Mouse (Mus musculus) kidney, embryonic 14.5 days (tissue): ENCODE results near the gene 1700007K13Rik. TPM values are rescaled to one million over a fixed set of nuclear protein-coding genes. Genes with fewer than 3 reads are reported as not detected.

Source experiments
- ATAC-seq: fragments of 200-750 bp; cut with Nextera tagmentation; 2 replicates; pipeline ENCODE4 v1.8.0; 2017; ENCODE audit warnings: moderate number of reproducible peaks, mild to moderate bottlenecking, moderate TSS enrichment, moderate library complexity; ENCODE audit not compliant: low FRiP score, low TSS enrichment
- H3K27ac ChIP-seq: fragments of 300-500 bp; sonication (generic); 2 replicates; pipeline ENCODE4 v1.5.1; 2014; ENCODE audit warnings: low read depth, mild to moderate bottlenecking, low read length, moderate library complexity, mixed read lengths
- H3K27me3 ChIP-seq: fragments of 300-500 bp; sonication (generic); 2 replicates; pipeline ENCODE4 v1.6.1; 2014; ENCODE audit warnings: mild to moderate bottlenecking, low read length; ENCODE audit not compliant: control insufficient read depth, insufficient read depth
- H3K36me3 ChIP-seq: fragments of 300-500 bp; sonication (generic); 2 replicates; pipeline ENCODE4 v1.6.1; 2014; ENCODE audit warnings: low read length, mixed read lengths; ENCODE audit not compliant: control insufficient read depth, insufficient read depth
- H3K4me1 ChIP-seq: fragments of 300-500 bp; sonication (generic); 2 replicates; pipeline ENCODE4 v1.6.1; 2014; ENCODE audit warnings: low read length, mixed read lengths; ENCODE audit not compliant: control insufficient read depth, insufficient read depth
- H3K4me2 ChIP-seq: fragments of 300-500 bp; sonication (generic); replicated peaks from 2 replicates; pipeline ENCODE4 v1.6.1; 2014; ENCODE audit warnings: low read depth, mild to moderate bottlenecking, low read length
- H3K4me3 ChIP-seq: fragments of 300-500 bp; sonication (generic); 2 replicates; pipeline ENCODE4 v1.5.1; 2014; ENCODE audit warnings: mild to moderate bottlenecking, low read length
- H3K9ac ChIP-seq: fragments of 300-500 bp; sonication (generic); 2 replicates; pipeline ENCODE4 v1.6.1; 2014; ENCODE audit warnings: low read depth, mild to moderate bottlenecking, low read length, moderate library complexity
- H3K9me3 ChIP-seq: fragments of 300-500 bp; sonication (generic); 2 replicates; pipeline ENCODE4 v1.6.1; 2016; ENCODE audit warnings: low read length; ENCODE audit not compliant: control insufficient read depth
- WGBS: fragments of 180-500 bp; shearing (Covaris S2); extraction: QIAGEN DNeasy Blood & Tissue Kit; methylation state at CpG from one replicate; pipeline ENCODE4 v1.1.7; 2014; 5-methylcytosine and 5-hydroxymethylcytosine counted together
- polyA plus RNA-seq: library from polyadenylated mRNA; unstranded; fragments of >200 nt; fragmentation: Nextera tagmentation; extraction: Ambion mirVana; gene quantifications from 2 replicates; pipeline ENCODE4 v1.2.1, GENCODE M21; 2014

Gene 1700007K13Rik
- polyA plus RNA-seq, 1 experiment from 2014 or later: 0.37 TPM

- no peak overlapping the region for H3K27ac ChIP-seq
- H3K9ac ChIP-seq: no peak overlapping the region
- 45% methylated on average over 3 of the region's 3 CpGs for WGBS
- H3K4me2 ChIP-seq: no peak overlapping the region
- H3K9me3 ChIP-seq: no peaks in the 10 kb centered on the region
- H3K4me1 ChIP-seq: peaks cover 4% of the 10 kb centered on the region
- no peak overlapping the region for H3K4me3 ChIP-seq
- 0 out of 2 replicates have a peak, but pooled peaks cover under 1% of the 10 kb centered on the region for H3K36me3 ChIP-seq
- H3K27me3 ChIP-seq: no peaks in the 10 kb centered on the region
- no peak for ATAC-seq
Observed at GRCm38 (mm10) chr2:28463919-28464318, 2.2 kb downstream of the 1700007K13Rik start.

GRCm38 (mm10) chr2:28456616-28457015, 9.5 kb downstream of the 1700007K13Rik start:
- H3K36me3 ChIP-seq: peaks cover 6% of the 10 kb centered on the region; the same call in 1 of the 2 replicates
- ATAC-seq: no peak
- 86% methylated on average over 1 of the region's 1 CpGs for WGBS

GRCm38 (mm10) chr2:28453539-28453938, 12.6 kb downstream of the 1700007K13Rik start:
- H3K27me3 ChIP-seq: no peaks in the 10 kb centered on the region
- peaks cover 11% of the 10 kb centered on the region; the same call in 1 of the 2 replicates for H3K36me3 ChIP-seq
- H3K4me2 ChIP-seq: no peak overlapping the region
- no peak overlapping the region for H3K4me3 ChIP-seq
- no peak for ATAC-seq
- no peaks in the 10 kb centered on the region for H3K9me3 ChIP-seq
- H3K9ac ChIP-seq: no peak overlapping the region
- H3K4me1 ChIP-seq: no peaks in the 10 kb centered on the region
- 90% methylated on average over 6 of the region's 6 CpGs for WGBS
- no peak overlapping the region for H3K27ac ChIP-seq

More at GRCm38 (mm10) chr2:28456616-28457015, 9.5 kb downstream of the 1700007K13Rik start:
- no peaks in the 10 kb centered on the region for H3K9me3 ChIP-seq
- H3K27ac ChIP-seq: no peak overlapping the region
- H3K9ac ChIP-seq: no peak overlapping the region
- no peak overlapping the region for H3K4me2 ChIP-seq
- H3K27me3 ChIP-seq: no peaks in the 10 kb centered on the region
- H3K4me3 ChIP-seq: no peak overlapping the region
- no peaks in the 10 kb centered on the region for H3K4me1 ChIP-seq

- Histone ChIP-seq H3K27me3 (no peaks in the 10 kb centered on the region), H3K4me2 (no peak overlapping the region), H3K4me1 (0 out of 2 replicates have a peak, but pooled peaks cover 2% of the 10 kb centered on the region), H3K4me3 (no peak overlapping the region), H3K27ac (no peak overlapping the region), H3K9me3 (no peaks in the 10 kb centered on the region), H3K36me3 (peaks cover 11% of the 10 kb centered on the region; the same call in 1 of the 2 replicates), H3K9ac (no peak overlapping the region)
- WGBS: 91% methylated on average over 11 of the region's 11 CpGs
- ATAC-seq: no peak
Observed at GRCm38 (mm10) chr2:28451663-28452062, 14.5 kb downstream of the 1700007K13Rik start.

- ATAC-seq: peak; percentile 42; the same call in 1 of the 2 replicates
- peak overlapping the region; percentile 53; the same call in 1 of the 2 replicates for H3K27ac ChIP-seq
- WGBS: 7% methylated on average over 11 of the region's 11 CpGs
Observed at GRCm38 (mm10) chr2:28447315-28447670, 18.8 kb downstream of the 1700007K13Rik start.

DNA sequence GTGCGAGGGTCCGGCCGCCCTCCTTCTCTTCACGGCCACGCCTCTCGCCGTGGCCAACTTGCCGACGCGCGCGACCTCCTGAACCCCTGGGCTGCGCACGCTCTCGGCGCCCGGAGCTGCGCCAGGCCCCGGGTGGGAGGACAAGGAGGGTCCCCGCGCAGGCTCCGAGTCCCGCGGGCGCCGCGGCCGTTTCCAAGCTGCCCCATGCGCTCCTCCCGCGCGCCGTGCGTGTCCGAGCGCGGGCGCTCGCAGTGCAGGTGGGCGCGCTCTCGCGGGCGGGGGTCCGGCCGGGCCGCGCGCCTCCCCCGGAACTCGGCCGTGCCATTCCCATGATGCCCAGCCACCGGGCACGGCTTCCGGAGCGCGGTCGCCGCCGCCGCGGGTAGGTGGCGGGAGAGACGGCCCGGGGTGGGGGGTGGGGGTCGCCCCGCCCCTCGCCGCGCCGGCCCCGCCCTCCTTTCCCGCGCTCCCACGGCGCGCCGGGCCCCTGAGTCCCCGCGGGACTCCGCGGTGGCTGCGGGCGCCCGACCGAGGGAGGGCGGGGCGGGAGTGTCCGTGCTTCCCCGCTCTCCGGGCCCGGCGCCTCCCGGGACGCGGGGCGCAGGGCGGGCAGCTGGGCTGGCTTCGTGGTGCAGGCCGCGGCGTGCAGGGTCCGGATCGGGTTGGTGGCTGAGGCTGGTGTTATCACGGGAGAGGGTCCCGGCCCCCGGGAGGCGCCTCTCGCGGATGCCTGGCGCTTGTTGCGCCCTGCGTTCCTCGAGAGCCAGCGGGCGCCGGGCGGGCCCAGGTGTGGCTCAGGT, 19.4 kb downstream of the 1700007K13Rik start, which contains the start of gene Ppp1r26:
Gene Ppp1r26, plus strand, starts transcription at position 286 of the 800 bp plus-strand sequence.
- peak within 1 kb of the TSS; percentile 59; the same call in 1 of the 2 replicates for H3K27ac ChIP-seq
- H3K4me3 ChIP-seq: peak within 1 kb of the TSS; percentile 73
- no peaks in the 10 kb centered on the region for H3K27me3 ChIP-seq
- peak within 1 kb of the TSS; percentile 85 for H3K9ac ChIP-seq
- 0 out of 2 replicates have a peak, but pooled peaks cover 2% of the 10 kb centered on the region for H3K4me1 ChIP-seq
- peak; percentile 76 for ATAC-seq
- 1% methylated on average over 81 of the region's 118 CpGs for WGBS
- peaks cover 6% of the 10 kb centered on the region; the same call in 1 of the 2 replicates for H3K36me3 ChIP-seq
- no peaks in the 10 kb centered on the region for H3K9me3 ChIP-seq
- H3K4me2 ChIP-seq: peak within 1 kb of the TSS; percentile 97

More at GRCm38 (mm10) chr2:28447315-28447670, 18.8 kb downstream of the 1700007K13Rik start:
- H3K36me3 ChIP-seq: peaks cover 6% of the 10 kb centered on the region; the same call in 1 of the 2 replicates
- H3K4me3 ChIP-seq: peak overlapping the region; percentile 73
- H3K4me1 ChIP-seq: 0 out of 2 replicates have a peak, but pooled peaks cover 2% of the 10 kb centered on the region
- no peaks in the 10 kb centered on the region for H3K9me3 ChIP-seq
- peak overlapping the region; percentile 85 for H3K9ac ChIP-seq
- H3K4me2 ChIP-seq: peak overlapping the region; percentile 97
- no peaks in the 10 kb centered on the region for H3K27me3 ChIP-seq

GRCm38 (mm10) chr2:28446181-28446514, 20.0 kb downstream of the 1700007K13Rik start:
- Histone ChIP-seq H3K4me2 (peak overlapping the region; percentile 97), H3K4me1 (0 out of 2 replicates have a peak, but pooled peaks cover 2% of the 10 kb centered on the region), H3K9me3 (no peaks in the 10 kb centered on the region), H3K27ac (peak overlapping the region; percentile 59; the same call in 1 of the 2 replicates), H3K27me3 (no peaks in the 10 kb centered on the region), H3K9ac (peak overlapping the region; percentile 85), H3K4me3 (peak overlapping the region; percentile 73), H3K36me3 (peaks cover under 1% of the 10 kb centered on the region; the same call in 1 of the 2 replicates)
- WGBS: 8% methylated on average over 5 of the region's 5 CpGs
- ATAC-seq: peak; percentile 17; the same call in 1 of the 2 replicates

DNA sequence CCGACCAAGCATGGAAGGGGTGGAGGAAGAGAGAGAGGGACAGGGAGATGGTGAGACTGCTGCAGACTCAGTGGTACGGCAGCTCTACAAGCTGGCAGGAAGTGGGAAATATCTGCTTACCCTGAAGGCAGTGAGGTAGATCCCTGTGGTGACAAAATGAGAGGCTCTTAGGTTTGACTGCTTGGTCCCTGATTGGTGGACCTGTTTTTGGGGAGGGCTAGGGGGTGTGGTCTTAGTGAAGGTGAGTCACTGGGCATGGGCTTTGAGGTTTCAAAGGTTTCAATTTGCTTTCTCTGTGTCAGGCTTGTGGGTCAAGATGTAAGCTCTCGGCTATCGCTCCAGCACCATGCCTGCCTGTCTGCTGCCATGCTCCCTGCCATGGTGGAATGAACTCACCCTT, 21.1 kb downstream of the 1700007K13Rik start:
- no peak overlapping the region for H3K9ac ChIP-seq
- ATAC-seq: no peak
- no peaks in the 10 kb centered on the region for H3K9me3 ChIP-seq
- whole genome bisulfite sequencing: 86% methylated on average over 4 of the region's 4 CpGs
- 0 out of 2 replicates have a peak, but pooled peaks cover 2% of the 10 kb centered on the region for H3K4me1 ChIP-seq
- no peaks in the 10 kb centered on the region for H3K27me3 ChIP-seq
- H3K4me3 ChIP-seq: no peak overlapping the region
- H3K4me2 ChIP-seq: no peak overlapping the region
- no peaks in the 10 kb centered on the region for H3K36me3 ChIP-seq
- H3K27ac ChIP-seq: no peak overlapping the region

GRCm38 (mm10) chr2:28440842-28441241, 25.3 kb downstream of the 1700007K13Rik start:
- H3K27ac ChIP-seq: no peak overlapping the region
- no peaks in the 10 kb centered on the region for H3K27me3 ChIP-seq
- WGBS: 61% methylated on average over 6 of the region's 6 CpGs
- no peak overlapping the region for H3K4me3 ChIP-seq
- no peak overlapping the region for H3K4me2 ChIP-seq
- H3K9me3 ChIP-seq: no peaks in the 10 kb centered on the region
- no peaks in the 10 kb centered on the region for H3K36me3 ChIP-seq
- no peaks in the 10 kb centered on the region for H3K4me1 ChIP-seq
- ATAC-seq: no peak
- H3K9ac ChIP-seq: no peak overlapping the region
